Mouse (Mus musculus) kidney, adult 2 months (tissue): ENCODE data around the gene Tenm3.

Experiments
- CTCF ChIP-seq: fragments of 200-500 bp; conservative IDR thresholded peaks from 2 replicates; pipeline ENCODE4 v1.5.1; 2011; ENCODE audit warnings: low read depth, mild to moderate bottlenecking, control low read depth, low read length, moderate library complexity, mixed read lengths; ENCODE audit not compliant: insufficient read depth, insufficient read length
- POLR2A ChIP-seq: fragments of 200-500 bp; IDR thresholded peaks from one replicate; pipeline ENCODE4 v1.6.1; 2011; ENCODE audit warnings: low read depth, low read length, control low read depth

- no peak for TF ChIP-seq CTCF
- TF ChIP-seq POLR2A, result no peak
Measured at GRCm38 (mm10) chr8:48181000-48181399, 662.8 kb downstream of the Tenm3 start.
